Comparison of ENCODE assay signal across 21 mouse cellular contexts in the genomic region with DNA sequence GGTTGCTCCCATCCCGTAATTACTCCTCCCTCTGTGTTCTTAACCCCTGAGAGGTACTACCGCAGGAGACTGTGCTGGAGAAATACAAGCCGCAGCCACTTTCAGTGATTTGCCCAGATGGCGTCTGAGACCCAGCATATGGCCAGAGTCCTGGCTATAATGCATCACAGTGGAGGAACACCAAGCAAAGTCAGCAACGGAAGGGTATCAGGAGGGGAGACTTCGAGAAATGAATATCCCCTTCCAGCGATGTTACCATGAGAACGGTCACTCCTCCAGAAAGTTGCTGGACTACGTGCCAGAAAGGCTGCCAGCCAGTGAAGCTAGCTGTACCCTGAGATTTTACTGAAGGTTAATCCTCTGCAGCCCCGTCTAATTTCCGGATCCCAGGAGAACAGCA.
DNase-seq lines count a peak whose midpoint lies in the region; ATAC-seq and TF ChIP-seq lines count a peak whose summit lies in the region.
"Had no signal": no experiment of that assay in that cellular context is flagged by ENCODE, and none has a peak within 500 bp of the region (broad histone marks: within the 10 kb centered on the region; RNA-seq: fewer than 3 reads in every experiment).

No protein-coding gene starts in this region.

- TF ChIP-seq CTCF in forebrain, postnatal 0 days (IDR thresholded peaks at IDR 0.05; ENCODE audit: low read depth), result no peak

- H3K4me3 ChIP-seq in forebrain, postnatal 0 days (ENCODE audit: low read depth, low read length), result no peak overlapping the region
- no peak overlapping the region for H3K4me3 ChIP-seq in forebrain, embryonic 14.5 days (ENCODE audit: low read depth, low read length)
- no peak overlapping the region for H3K4me3 ChIP-seq in kidney, embryonic 16.5 days (ENCODE audit: low read length)
- H3K4me3 ChIP-seq: forebrain, embryonic 13.5 days; limb, embryonic 15.5 days; neural tube, embryonic 13.5 days had no signal

- H3K27ac ChIP-seq in forebrain, postnatal 0 days (ENCODE audit: low read depth, low read length), result no peak overlapping the region
- no peak overlapping the region for H3K27ac ChIP-seq in forebrain, embryonic 14.5 days (ENCODE audit: low read depth, low read length)
- no peak overlapping the region; the same call in 1 of the 2 replicates for H3K27ac ChIP-seq in kidney, embryonic 16.5 days (ENCODE audit: low read length)
- H3K27ac ChIP-seq: forebrain, embryonic 13.5 days; limb, embryonic 15.5 days; neural tube, embryonic 13.5 days had no signal

- H3K4me2 ChIP-seq in forebrain, postnatal 0 days (ENCODE audit: low read depth), result no peak overlapping the region
- no peak overlapping the region for H3K4me2 ChIP-seq in forebrain, embryonic 14.5 days (ENCODE audit: low read length)
- H3K4me2 ChIP-seq in kidney, embryonic 16.5 days (replicated peaks; ENCODE audit: low read depth, low read length), result 0 out of 2 replicates have a peak overlapping the region, but pooled peaks have one; percentile 12
- H3K4me2 ChIP-seq: forebrain, embryonic 13.5 days; heart, embryonic 11.5 days; limb, embryonic 15.5 days; midbrain, embryonic 11.5 days; neural tube, embryonic 13.5 days had no signal

- no peaks in the 10 kb centered on the region for H3K27me3 ChIP-seq in forebrain, postnatal 0 days (ENCODE audit: insufficient read depth, low read length)
- H3K27me3 ChIP-seq in forebrain, embryonic 14.5 days (replicated peaks; ENCODE audit: control insufficient read depth, insufficient read depth, low read length), result no peaks in the 10 kb centered on the region
- H3K27me3 ChIP-seq in kidney, embryonic 16.5 days (ENCODE audit: insufficient read depth, low read length), result no peaks in the 10 kb centered on the region
- H3K27me3 ChIP-seq: forebrain, embryonic 13.5 days; limb, embryonic 15.5 days; neural tube, embryonic 13.5 days; Patski had no signal

- peak; percentile 50 for ATAC-seq in forebrain, postnatal 0 days
- ATAC-seq in forebrain, embryonic 14.5 days, result no peak
- no peak for ATAC-seq in kidney, embryonic 16.5 days (ENCODE audit: low FRiP score, low TSS enrichment)
- ATAC-seq in cerebellum, adult (ENCODE audit: insufficient number of reproducible peaks, low FRiP score, low TSS enrichment), result peak; percentile 52; the same call in 1 of the 2 replicates
- ATAC-seq: CD4-positive, CD25-positive, alpha-beta regulatory T cell, adult 4 months; forebrain, embryonic 13.5 days; lung, postnatal 0 days; Patski had no signal

- no peaks in the 10 kb centered on the region for H3K9me3 ChIP-seq in forebrain, postnatal 0 days (ENCODE audit: low read length)
- no peaks in the 10 kb centered on the region for H3K9me3 ChIP-seq in forebrain, embryonic 14.5 days (replicated peaks; ENCODE audit: control insufficient read depth, low read length)
- no peaks in the 10 kb centered on the region for H3K9me3 ChIP-seq in kidney, embryonic 16.5 days (ENCODE audit: low read length)
- H3K9me3 ChIP-seq: forebrain, embryonic 13.5 days; limb, embryonic 15.5 days; neural tube, embryonic 13.5 days had no signal

- DNase-seq in forebrain, postnatal 0 days, result no peak
- DNase-seq in forebrain, embryonic 14.5 days (ENCODE audit: low spot score), result no peak
- no peak for DNase-seq in kidney, adult 8-10 months
- peak; percentile 50 for DNase-seq in cerebellum, adult 9-11 months
- DNase-seq in urinary bladder, postnatal 36 days (ENCODE audit: low spot score in 2 of 2), result no peak
- no peak for DNase-seq in testis, postnatal 14 days (ENCODE audit: low spot score)
- DNase-seq: adrenal gland, adult 8-10 months; heart, postnatal 14 days; kidney, adult 18-20 months; kidney, postnatal 4 days; right cerebral cortex, adult 18-20 months had no signal

- H3K36me3 ChIP-seq in forebrain, postnatal 0 days (ENCODE audit: insufficient read depth), result no peaks in the 10 kb centered on the region
- no peaks in the 10 kb centered on the region for H3K36me3 ChIP-seq in forebrain, embryonic 14.5 days (ENCODE audit: control insufficient read depth, insufficient read depth, low read length)
- no peaks in the 10 kb centered on the region for H3K36me3 ChIP-seq in kidney, embryonic 16.5 days (ENCODE audit: insufficient read depth, low read length)
- H3K36me3 ChIP-seq: limb, embryonic 15.5 days; neural tube, embryonic 13.5 days had no signal

- WGBS in forebrain, postnatal 0 days, result 77% methylated on average over 11 of the region's 11 CpGs
- WGBS in forebrain, embryonic 14.5 days, result 89% methylated on average over 11 of the region's 11 CpGs
- WGBS in kidney, embryonic 16.5 days, result 47% methylated on average over 11 of the region's 11 CpGs

- no peaks in the 10 kb centered on the region for H3K4me1 ChIP-seq in forebrain, postnatal 0 days (ENCODE audit: insufficient read depth)
- H3K4me1 ChIP-seq in forebrain, embryonic 14.5 days (ENCODE audit: control insufficient read depth, insufficient read depth, low read length), result no peaks in the 10 kb centered on the region
- peaks cover 23% of the 10 kb centered on the region for H3K4me1 ChIP-seq in kidney, embryonic 16.5 days (ENCODE audit: insufficient read depth, low read length)
- H3K4me1 ChIP-seq: forebrain, embryonic 13.5 days had no signal

- H3K9ac ChIP-seq in forebrain, postnatal 0 days, result no peak overlapping the region
- no peak overlapping the region for H3K9ac ChIP-seq in forebrain, embryonic 14.5 days (ENCODE audit: low read length)
- H3K9ac ChIP-seq in kidney, embryonic 16.5 days (replicated peaks; ENCODE audit: low read length), result no peak overlapping the region
- H3K9ac ChIP-seq: forebrain, embryonic 13.5 days; limb, embryonic 15.5 days; neural tube, embryonic 13.5 days had no signal

Comparison
In these comparisons a context has a peak if more than half of its experiments do, and no peak if none do; other contexts are left out.
1. ATAC-seq: peak in forebrain, postnatal 0 days (single experiment) and cerebellum, adult (single experiment); none in forebrain, embryonic 14.5 days (single experiment) and kidney, embryonic 16.5 days (single experiment).